Mouse (Mus musculus): ENCODE data around the gene Kcng1.

- TF ChIP-seq EP300 (IDR thresholded peaks at IDR 0.05) (no peak), CTCF (IDR thresholded peaks at IDR 0.05) (no peak; the same call in none of the 2 replicates)
These were observed 38.3 kb downstream of the Kcng1 start for GRCm38 (mm10) chr2:168243278-168243677.

All from lung, postnatal 0 days (tissue).